Mouse (Mus musculus) cerebellum, adult 2 months (tissue): ENCODE measurements around the gene Icmt.

Source experiments
- CTCF ChIP-seq: fragments of 200-500 bp; IDR thresholded peaks from 2 replicates; pipeline ENCODE4 v1.5.1; 2011; ENCODE audit warnings: low read depth, mild to moderate bottlenecking, control low read depth, low read length, moderate library complexity, borderline replicate concordance; ENCODE audit not compliant: insufficient read depth
- POLR2A ChIP-seq: fragments of 200-500 bp; IDR thresholded peaks from 2 replicates; pipeline ENCODE4 v1.6.1; 2011; ENCODE audit warnings: low read length, control low read depth, borderline replicate concordance; ENCODE audit not compliant: insufficient read depth

GRCm38 (mm10) chr4:152263512-152264176 lies 33.4 kb upstream of the Icmt start:
- TF ChIP-seq CTCF (no peak), POLR2A (no peak)
